Mouse (Mus musculus) mature B cell (primary cell): ENCODE results near the gene Hmgcs1.
"Not testable (repeated sequence)": the region's sequence is repeated elsewhere in the genome, so short reads cannot be mapped to it uniquely, and the experiment has no call there.

Experiments used
- in situ Hi-C: fragments of 300-500 bp; cut with MboI; formaldehyde crosslinking; loops from 2 replicates; pipeline ENCODE4 v1.14.3; 2019

Hmgcs1 gene

GRCm38 (mm10) chr13:119706278-119706880 is 16.2 kb downstream of the Hmgcs1 start:
- in situ Hi-C loops = not testable (repeated sequence)

DNA sequence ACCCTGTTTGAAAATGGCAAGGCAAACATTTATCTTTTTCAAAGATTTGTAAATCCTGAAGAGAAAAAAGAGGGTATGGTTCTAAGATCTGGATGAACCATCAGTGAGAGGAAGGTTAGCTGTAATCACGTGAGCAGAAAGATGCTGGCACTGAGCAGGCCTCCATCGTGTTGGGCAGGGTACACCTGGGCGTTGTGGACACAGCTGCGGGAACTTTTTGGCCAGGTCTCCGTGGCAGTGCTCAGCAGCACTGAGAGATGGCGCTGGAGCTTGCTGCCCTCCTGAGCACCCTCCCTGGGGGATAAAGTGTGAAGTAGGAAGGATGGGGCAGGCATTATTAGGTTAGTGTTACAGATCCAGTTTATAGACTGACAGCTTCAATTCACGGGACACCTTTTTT is 16.8 kb downstream of the Hmgcs1 start:
- in situ Hi-C loops = no loop called here

GRCm38 (mm10) chr13:119707906-119708305 is 17.7 kb downstream of the Hmgcs1 start:
- in situ Hi-C loops = no loop called here

DNA sequence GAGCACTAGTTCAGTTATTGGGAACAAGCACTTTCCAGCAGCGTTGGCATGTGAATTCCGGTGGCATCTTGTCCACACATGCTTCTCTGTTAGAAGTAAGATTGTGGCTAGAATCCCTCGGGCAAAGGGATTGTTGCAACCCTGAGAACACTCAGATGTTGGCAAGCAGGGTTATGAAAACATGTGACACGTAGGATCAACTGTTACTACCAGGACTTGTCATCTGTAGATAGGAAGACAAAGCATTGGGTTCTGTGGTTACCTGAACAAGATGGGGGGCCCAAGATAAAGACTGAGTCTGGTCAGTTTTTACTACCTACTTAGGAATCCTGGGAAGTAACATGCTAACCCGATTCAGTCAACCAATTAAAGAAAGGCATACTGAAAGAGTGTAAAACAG is 18.8 kb downstream of the Hmgcs1 start:
- in situ Hi-C loops = no loop called here

- in situ Hi-C loops = no loop called here
Observed at GRCm38 (mm10) chr13:119709388-119710267, 19.4 kb downstream of the Hmgcs1 start.

- in situ Hi-C loops = no loop called here
Observed at GRCm38 (mm10) chr13:119710268-119710610, 20.1 kb downstream of the Hmgcs1 start.

DNA sequence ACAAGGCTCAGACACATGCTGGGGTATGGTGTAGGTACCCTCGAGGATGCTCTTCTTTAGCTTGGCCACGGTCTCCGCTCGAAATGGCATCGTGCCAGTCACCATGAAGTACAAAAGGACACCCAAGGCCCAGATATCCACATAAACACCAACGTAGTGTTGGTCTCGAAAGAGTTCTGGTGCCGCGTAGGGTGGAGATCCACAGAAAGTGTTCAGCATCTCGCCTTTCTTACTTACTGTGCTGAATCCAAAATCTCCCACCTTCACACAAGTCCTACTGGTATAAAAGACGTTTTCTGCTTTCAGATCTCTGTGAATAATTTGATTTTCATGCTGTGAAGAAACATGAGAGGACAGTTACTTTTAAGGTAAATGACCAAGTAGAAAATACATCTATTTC is 22.3 kb downstream of the Hmgcs1 start:
- in situ Hi-C loops = no loop called here

- in situ Hi-C loops = no loop called here
Observed at GRCm38 (mm10) chr13:119713107-119713787, 23.1 kb downstream of the Hmgcs1 start.

DNA sequence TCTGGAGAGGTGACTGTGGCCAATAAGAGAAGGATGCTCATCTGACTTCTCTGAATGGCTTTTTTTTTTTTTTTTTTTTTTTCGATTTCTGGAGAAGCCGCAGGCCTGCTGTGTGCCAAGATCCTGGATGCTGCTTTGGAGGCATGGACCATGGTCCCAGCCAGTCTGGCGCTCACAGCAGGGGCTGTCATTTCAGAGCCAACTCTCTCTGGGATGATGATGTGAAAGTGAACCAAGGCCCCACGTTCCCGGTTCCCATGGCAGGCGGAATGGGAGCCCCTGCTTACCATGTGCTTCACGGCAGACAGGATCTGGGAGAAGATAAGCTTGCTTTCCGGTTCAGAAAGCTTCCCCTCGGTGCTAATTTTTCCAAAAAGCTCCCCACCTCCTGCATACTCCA is 23.6 kb downstream of the Hmgcs1 start:
- in situ Hi-C loops = no loop called here

DNA sequence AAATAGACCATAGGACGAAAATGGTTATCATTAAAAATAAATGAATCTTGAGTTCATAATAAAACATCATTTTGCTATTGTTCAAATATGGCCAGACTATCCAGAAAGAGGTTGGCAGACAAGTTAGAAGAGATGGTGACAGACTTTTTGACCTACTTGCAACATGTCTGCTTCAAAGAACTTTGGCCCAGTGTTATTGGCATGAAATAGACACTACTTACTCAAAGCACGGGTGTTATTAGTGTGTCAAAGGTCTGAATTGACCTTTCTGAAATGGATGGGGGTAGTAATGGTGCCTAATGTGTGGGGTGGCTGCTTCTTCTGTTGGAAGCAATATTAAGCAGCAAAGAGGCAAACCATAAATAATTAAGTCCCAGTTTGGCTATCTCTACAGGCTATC is 25.9 kb downstream of the Hmgcs1 start:
- in situ Hi-C loops = no loop called here

DNA sequence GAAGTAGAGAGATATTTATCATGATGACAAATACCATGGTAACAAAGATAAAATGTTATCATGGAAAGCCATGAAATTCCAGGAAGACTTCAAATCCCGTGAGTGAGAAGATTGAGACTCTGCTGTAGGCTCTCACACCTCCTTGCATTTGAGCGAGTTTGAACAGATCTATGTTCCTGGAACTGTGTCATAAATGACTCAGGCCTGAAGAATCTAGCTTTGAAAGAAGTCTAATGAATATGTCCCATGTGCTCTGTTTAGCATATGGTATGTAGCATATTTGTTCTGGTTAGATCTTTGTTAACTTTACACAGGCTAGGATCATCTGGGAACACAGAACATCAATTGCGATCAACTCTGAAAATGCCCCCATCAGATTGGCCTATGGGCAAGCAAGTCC is 32.3 kb downstream of the Hmgcs1 start:
- in situ Hi-C loops = no loop called here

DNA sequence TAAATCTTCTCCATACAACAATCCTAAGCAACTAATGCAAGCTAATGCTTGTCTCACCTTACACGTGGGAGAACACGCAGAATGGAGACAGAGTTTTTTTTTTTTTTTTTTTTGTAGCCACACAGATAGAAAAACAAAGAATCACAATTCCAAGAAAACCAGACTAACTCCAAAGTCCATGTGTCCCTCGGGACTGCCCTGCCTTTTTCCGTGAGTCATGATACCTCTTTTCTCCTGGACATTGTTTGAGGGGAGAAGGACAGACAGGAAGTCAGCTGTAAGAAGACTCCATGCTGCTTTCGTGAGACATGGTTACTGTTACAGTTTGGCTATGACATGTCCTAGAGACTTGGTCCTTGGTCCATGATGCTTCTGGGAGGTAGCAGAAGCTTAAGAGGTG is 33.2 kb downstream of the Hmgcs1 start:
- in situ Hi-C loops = no loop called here

GRCm38 (mm10) chr13:119724541-119724940 is 34.4 kb downstream of the Hmgcs1 start:
- in situ Hi-C loops = no loop called here

GRCm38 (mm10) chr13:119727608-119728387 is 37.6 kb downstream of the Hmgcs1 start:
- in situ Hi-C loops = no loop called here

- in situ Hi-C loops = no loop called here
Observed at GRCm38 (mm10) chr13:119729406-119729805, 39.2 kb downstream of the Hmgcs1 start.

- in situ Hi-C loops = no loop called here
Observed at GRCm38 (mm10) chr13:119731448-119731847, 41.3 kb downstream of the Hmgcs1 start.

- in situ Hi-C loops = no loop called here
Observed at GRCm38 (mm10) chr13:119741390-119742237, 51.4 kb downstream of the Hmgcs1 start.

DNA sequence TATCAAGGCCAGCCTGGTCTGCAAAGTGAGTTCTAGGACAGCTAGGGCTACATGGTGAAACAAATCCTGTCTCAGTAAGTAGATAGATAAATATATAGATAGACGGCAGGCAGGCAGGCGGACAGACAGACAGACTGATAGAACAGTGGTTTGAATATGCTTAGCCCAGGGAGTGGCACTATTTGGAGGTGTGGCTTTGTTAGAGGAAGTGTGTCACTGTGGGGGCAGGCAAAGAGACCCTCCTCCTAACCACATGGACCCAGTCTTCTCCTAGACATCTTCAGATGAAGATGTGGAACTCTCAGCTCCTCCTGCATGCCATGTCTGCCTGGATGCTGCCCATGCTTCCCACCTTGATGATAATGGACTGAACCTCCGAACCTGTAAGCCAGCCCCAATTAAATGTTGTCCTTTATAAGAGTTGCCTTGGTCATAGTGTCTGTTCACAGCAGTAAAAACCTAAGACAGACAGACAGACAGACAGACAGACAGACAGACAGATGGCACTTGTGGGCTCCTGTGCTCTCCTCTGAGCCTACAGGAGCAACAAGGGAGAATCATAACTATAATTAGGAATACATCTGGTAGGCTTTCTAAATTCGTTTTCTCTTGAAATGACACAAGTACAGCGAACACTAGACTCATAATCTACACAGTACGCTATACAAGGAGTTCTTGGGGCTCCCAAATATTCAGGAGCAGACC is 52.7 kb downstream of the Hmgcs1 start:
- in situ Hi-C loops = no loop called here

GRCm38 (mm10) chr13:119743470-119743869 is 53.3 kb downstream of the Hmgcs1 start:
- in situ Hi-C loops = no loop called here

- in situ Hi-C loops = no loop called here
Observed at GRCm38 (mm10) chr13:119746930-119747329, 56.8 kb downstream of the Hmgcs1 start.
